Mouse (Mus musculus) heart, postnatal 0 days (tissue): ENCODE results near the gene Rragd. TPM values are rescaled to one million over a fixed set of nuclear protein-coding genes. Genes with fewer than 3 reads are reported as not detected.

Experiments used
- ATAC-seq: fragments of 200-750 bp; cut with Nextera tagmentation; 2 replicates; pipeline ENCODE4 v1.8.0; 2017; ENCODE audit warnings: low read depth, moderate number of reproducible peaks, moderate library complexity; ENCODE audit not compliant: insufficient read depth
- DNase-seq: peaks from one replicate; pipeline ENCODE4 v3.0.0-alpha.2; 2016; ENCODE audit warnings: low spot score
- H3K27ac ChIP-seq: fragments of 300-500 bp; sonication (generic); 2 replicates; pipeline ENCODE4 v1.5.1; 2014; ENCODE audit warnings: low read depth, mild to moderate bottlenecking
- H3K27me3 ChIP-seq: fragments of 300-500 bp; sonication (generic); 2 replicates; pipeline ENCODE4 v1.6.1; 2014; ENCODE audit warnings: low read length, mixed read lengths; ENCODE audit not compliant: control insufficient read depth, insufficient read depth
- H3K36me3 ChIP-seq: fragments of 300-500 bp; sonication (generic); replicated peaks from 2 replicates; pipeline ENCODE4 v1.6.1; 2014; ENCODE audit warnings: low read length, mixed read lengths; ENCODE audit not compliant: control insufficient read depth, insufficient read depth
- H3K4me1 ChIP-seq: fragments of 300-500 bp; sonication (generic); 2 replicates; pipeline ENCODE4 v1.6.1; 2014; ENCODE audit warnings: antibody characterized with exemption; ENCODE audit not compliant: control insufficient read depth, insufficient read depth
- H3K4me2 ChIP-seq: fragments of 300-500 bp; sonication (generic); 2 replicates; pipeline ENCODE4 v1.6.1; 2014; ENCODE audit warnings: low read depth, mild to moderate bottlenecking, low read length, moderate library complexity
- H3K4me3 ChIP-seq: fragments of 300-500 bp; sonication (generic); 2 replicates; pipeline ENCODE4 v1.5.1; 2014; ENCODE audit warnings: low read depth, low read length
- H3K9ac ChIP-seq: fragments of 300-500 bp; sonication (generic); replicated peaks from 2 replicates; pipeline ENCODE4 v1.6.1; 2014; ENCODE audit warnings: low read depth, low read length, mixed read lengths
- H3K9me3 ChIP-seq: fragments of 300-500 bp; sonication (generic); replicated peaks from 2 replicates; pipeline ENCODE4 v1.6.1; 2016; ENCODE audit warnings: low read length; ENCODE audit not compliant: control insufficient read depth
- CTCF ChIP-seq: IDR thresholded peaks from 2 replicates; pipeline ENCODE4 v1.5.1; 2016; ENCODE audit warnings: antibody characterized with exemption, control low read depth, low read depth
- EP300 ChIP-seq: IDR thresholded peaks from 2 replicates; pipeline ENCODE4 v1.6.1; 2016; ENCODE audit warnings: antibody characterized with exemption, low read depth
- WGBS: fragments of 180-500 bp; shearing (Covaris S2); extraction: QIAGEN DNeasy Blood & Tissue Kit; methylation state at CpG from one replicate; pipeline ENCODE4 v1.1.7; 2014; 5-methylcytosine and 5-hydroxymethylcytosine counted together
- polyA plus RNA-seq: library from polyadenylated mRNA; unstranded; fragments of >200 nt; fragmentation: Nextera tagmentation; extraction: Ambion mirVana; gene quantifications from 2 replicates; pipeline ENCODE4 v1.2.1, GENCODE M21; 2015
- total RNA-seq: library from RNA; depleted of rRNA; stranded (reverse); fragments of >200 nt; gene quantifications from 2 replicates; pipeline ENCODE4 v1.2.3, GENCODE M21; 2014; ENCODE audit warnings: low replicate concordance; rRNA removed

Rragd gene
- total and polyA plus RNA-seq, 2 experiments from 2014 or later: 35.4 to 61.3 TPM

GRCm38 (mm10) chr4:33071337-33071736 lies 88.5 kb downstream of the Rragd start:
- WGBS: 74% methylated on average over 6 of the region's 6 CpGs
- DNase-seq: no peak
- no peaks in the 10 kb centered on the region for H3K9me3 ChIP-seq
- 0 out of 2 replicates have a peak, but pooled peaks cover 5% of the 10 kb centered on the region for H3K4me1 ChIP-seq
- H3K27me3 ChIP-seq: no peaks in the 10 kb centered on the region
- no peak overlapping the region for H3K9ac ChIP-seq
- ATAC-seq: no peak
- H3K4me3 ChIP-seq: no peak overlapping the region
- TF ChIP-seq EP300 (no peak), CTCF (no peak)
- no peak overlapping the region for H3K27ac ChIP-seq
- H3K36me3 ChIP-seq: no peaks in the 10 kb centered on the region
- H3K4me2 ChIP-seq: no peak overlapping the region

Other genes starting within 250 kb of the Rragd start
- gene Lyrm2, start 182.8 kb upstream of the Rragd start, total RNA-seq: 8.7 and 70.8 TPM in 2 replicates
- gene Lyrm2, start 182.8 kb upstream of the Rragd start, polyA plus RNA-seq: 146 and 154 TPM in 2 replicates
- 1.6 and 20.0 TPM in 2 replicates for gene Ankrd6, start 32.2 kb upstream of the Rragd start, total RNA-seq
- gene Ankrd6, start 32.2 kb upstream of the Rragd start, polyA plus RNA-seq: 2.3 and 2.4 TPM in 2 replicates
- gene Ube2j1, start 48.4 kb downstream of the Rragd start, total RNA-seq: 31.2 and 33.4 TPM in 2 replicates
- 29.9 and 30.9 TPM in 2 replicates for gene Ube2j1, start 48.4 kb downstream of the Rragd start, polyA plus RNA-seq
- gene Gabrr2, start 80.0 kb downstream of the Rragd start, total RNA-seq: not detected in 2 replicates
- 0.26 TPM in 1 of 2 replicates, not detected in the other for gene Gabrr2, start 80.0 kb downstream of the Rragd start, polyA plus RNA-seq
- gene Gabrr1, start 149.5 kb downstream of the Rragd start, total RNA-seq: not detected in 2 replicates
- gene Gabrr1, start 149.5 kb downstream of the Rragd start, polyA plus RNA-seq: not detected in 2 replicates
- 10.3 and 11.1 TPM in 2 replicates for gene Pm20d2, start 206.7 kb downstream of the Rragd start, total RNA-seq
- gene Pm20d2, start 206.7 kb downstream of the Rragd start, polyA plus RNA-seq: 2.8 and 4.4 TPM in 2 replicates
- gene Srsf12, start 226.0 kb downstream of the Rragd start, total RNA-seq: 0.19 TPM in 1 of 2 replicates, not detected in the other
- 0.38 and 0.48 TPM in 2 replicates for gene Srsf12, start 226.0 kb downstream of the Rragd start, polyA plus RNA-seq